Mouse (Mus musculus) midbrain, embryonic 10.5 days (tissue): ENCODE data around the gene Gmcl1. TPM values are rescaled to one million over a fixed set of nuclear protein-coding genes. Genes with fewer than 3 reads are reported as not detected.
A peak's percentile ranks its signal among the peaks of the same experiment; 100 is the strongest.

Source experiments
- DNase-seq: peaks from one replicate; pipeline ENCODE4 v3.0.0-alpha.2; 2017; ENCODE audit warnings: low spot score
- H3K27ac ChIP-seq: fragments of 300-500 bp; sonication (generic); replicated peaks from 2 replicates; pipeline ENCODE4 v1.5.1; 2016; ENCODE audit warnings: mild to moderate bottlenecking
- H3K27me3 ChIP-seq: fragments of 300-500 bp; sonication (generic); 2 replicates; pipeline ENCODE4 v1.6.1; 2016; ENCODE audit warnings: low read depth, mild to moderate bottlenecking; ENCODE audit not compliant: poor library complexity, severe bottlenecking
- H3K36me3 ChIP-seq: fragments of 300-500 bp; sonication (generic); 2 replicates; pipeline ENCODE4 v1.6.1; 2016; ENCODE audit warnings: mild to moderate bottlenecking, moderate library complexity
- H3K4me1 ChIP-seq: fragments of 300-500 bp; sonication (generic); 2 replicates; pipeline ENCODE4 v1.6.1; 2016
- H3K4me3 ChIP-seq: fragments of 300-500 bp; sonication (generic); 2 replicates; pipeline ENCODE4 v1.5.1; 2016; ENCODE audit warnings: mild to moderate bottlenecking, moderate library complexity
- H3K9me3 ChIP-seq: fragments of 300-500 bp; sonication (generic); replicated peaks from 2 replicates; pipeline ENCODE4 v1.6.1; 2016; ENCODE audit warnings: mild to moderate bottlenecking
- WGBS: fragments of 180-500 bp; shearing (Covaris S2); methylation state at CpG from one replicate; pipeline ENCODE4 v1.1.7; 2016; 5-methylcytosine and 5-hydroxymethylcytosine counted together
- polyA plus RNA-seq: library from polyadenylated mRNA; unstranded; fragments of >200 nt; fragmentation: Nextera tagmentation; extraction: Ambion mirVana; gene quantifications from 2 replicates; pipeline ENCODE4 v1.2.1, GENCODE M21; 2016

Gene Gmcl1
- polyA plus RNA-seq, 1 experiment from 2014 or later: 33.9 TPM

DNA sequence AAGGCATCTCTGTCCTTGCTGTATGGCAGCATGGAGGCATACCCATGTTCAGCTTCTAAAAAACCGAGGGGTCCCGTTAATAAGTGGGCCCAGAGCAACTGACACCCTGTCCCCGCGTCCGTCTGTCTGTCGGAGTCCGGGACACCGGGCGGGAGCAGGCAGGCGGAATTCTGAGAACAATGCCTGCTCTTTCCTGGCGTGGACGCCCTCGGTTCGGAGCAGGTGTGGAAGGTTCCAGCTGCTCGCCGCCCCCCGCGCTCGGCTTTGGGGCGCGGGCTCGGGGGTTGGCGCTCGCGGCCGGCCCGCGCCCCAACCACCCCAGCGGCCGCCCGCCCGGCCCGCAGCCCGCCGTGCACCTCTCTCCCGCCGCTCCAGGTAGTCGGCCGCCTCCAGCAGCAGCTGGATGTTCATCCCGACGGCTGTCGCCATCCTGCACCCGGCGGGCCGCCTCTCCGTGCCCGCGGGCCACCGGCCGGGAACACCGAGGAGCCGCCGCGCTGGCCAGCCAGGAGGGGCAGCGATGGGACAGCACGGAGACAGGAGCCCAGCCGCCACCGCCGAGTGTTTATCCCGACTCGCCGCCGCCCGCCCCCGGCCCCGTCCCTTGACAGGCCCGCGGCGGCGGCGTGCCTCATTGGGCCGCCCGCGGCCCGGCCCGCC, 64.5 kb downstream of the Gmcl1 start, which contains the start of gene Mxd1:
Gene Mxd1 (minus strand): TSS at position 582 of the 660 bp plus-strand sequence.
- Histone ChIP-seq H3K4me1 (peaks cover 29% of the 10 kb centered on the region), H3K9me3 (no peaks in the 10 kb centered on the region), H3K4me3 (peak within 1 kb of the TSS; percentile 96), H3K36me3 (peaks cover 29% of the 10 kb centered on the region), H3K27me3 (no peaks in the 10 kb centered on the region), H3K27ac (peak within 1 kb of the TSS; percentile 84)
- DNase-seq: no peak
- under 1% methylated on average over 68 of the region's 76 CpGs for WGBS

GRCm38 (mm10) chr6:86667061-86667460, 66.1 kb downstream of the Gmcl1 start:
- WGBS: 94% methylated on average over 10 of the region's 10 CpGs
- H3K36me3 ChIP-seq: peaks cover 21% of the 10 kb centered on the region
- H3K27ac ChIP-seq: no peak overlapping the region
- H3K27me3 ChIP-seq: no peaks in the 10 kb centered on the region
- no peak overlapping the region; the same call in 1 of the 2 replicates for H3K4me3 ChIP-seq
- H3K9me3 ChIP-seq: no peaks in the 10 kb centered on the region
- H3K4me1 ChIP-seq: peaks cover 29% of the 10 kb centered on the region
- no peak for DNase-seq

- no peaks in the 10 kb centered on the region for H3K9me3 ChIP-seq
- H3K36me3 ChIP-seq: peaks cover 21% of the 10 kb centered on the region
- H3K27me3 ChIP-seq: no peaks in the 10 kb centered on the region
- no peak overlapping the region for H3K4me3 ChIP-seq
- H3K27ac ChIP-seq: no peak overlapping the region
- peaks cover 29% of the 10 kb centered on the region for H3K4me1 ChIP-seq
- WGBS: 88% methylated on average over 17 of the region's 17 CpGs
- no peak for DNase-seq
These were observed 67.4 kb downstream of the Gmcl1 start for GRCm38 (mm10) chr6:86665560-86666307.

GRCm38 (mm10) chr6:86665076-86665475, 68.1 kb downstream of the Gmcl1 start:
- H3K4me3 ChIP-seq: no peak overlapping the region
- no peaks in the 10 kb centered on the region for H3K27me3 ChIP-seq
- 83% methylated on average over 5 of the region's 5 CpGs for WGBS
- DNase-seq: no peak
- H3K9me3 ChIP-seq: no peaks in the 10 kb centered on the region
- H3K4me1 ChIP-seq: peaks cover 29% of the 10 kb centered on the region
- H3K27ac ChIP-seq: no peak overlapping the region
- peaks cover 21% of the 10 kb centered on the region for H3K36me3 ChIP-seq

DNA sequence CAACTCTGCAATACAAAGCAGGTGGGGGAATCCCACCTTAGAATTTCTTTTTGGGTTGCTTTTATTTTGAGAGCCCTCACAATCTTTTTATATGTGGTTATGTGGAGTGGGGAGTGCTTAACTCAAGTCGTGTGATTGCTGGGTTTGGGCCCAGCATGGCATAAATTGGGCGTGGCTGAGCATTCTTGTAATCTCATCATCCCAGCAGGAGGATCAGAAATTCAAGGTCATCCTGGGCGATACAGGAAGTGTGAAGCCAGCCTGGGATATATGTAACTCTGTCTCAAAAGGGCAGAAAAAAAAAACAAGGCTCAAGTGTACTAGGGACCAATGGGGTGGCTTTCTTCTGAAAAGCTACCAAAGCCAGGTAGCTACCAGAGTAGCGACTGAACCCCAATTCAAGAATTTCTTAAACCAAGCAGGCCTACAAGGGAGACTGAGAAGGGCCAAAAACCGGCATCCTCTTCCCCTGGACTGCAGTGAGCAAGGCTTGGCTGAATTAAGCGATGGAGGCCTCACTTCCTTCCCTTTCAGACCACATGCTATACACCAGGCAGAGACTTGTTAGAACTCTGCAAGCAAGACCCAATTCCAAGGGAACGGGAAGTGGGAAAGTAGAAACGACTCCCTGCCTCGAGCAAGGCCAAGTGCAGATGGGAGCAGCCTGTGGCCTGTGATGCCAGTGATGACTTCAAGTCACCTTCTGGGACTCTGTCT, 72.9 kb downstream of the Gmcl1 start:
- 81% methylated on average over 9 of the region's 9 CpGs for WGBS
- H3K4me1 ChIP-seq: no peaks in the 10 kb centered on the region
- H3K9me3 ChIP-seq: no peaks in the 10 kb centered on the region
- peaks cover 31% of the 10 kb centered on the region for H3K36me3 ChIP-seq
- no peaks in the 10 kb centered on the region for H3K27me3 ChIP-seq
- DNase-seq: no peak
- no peak overlapping the region for H3K4me3 ChIP-seq
- no peak overlapping the region for H3K27ac ChIP-seq

DNA sequence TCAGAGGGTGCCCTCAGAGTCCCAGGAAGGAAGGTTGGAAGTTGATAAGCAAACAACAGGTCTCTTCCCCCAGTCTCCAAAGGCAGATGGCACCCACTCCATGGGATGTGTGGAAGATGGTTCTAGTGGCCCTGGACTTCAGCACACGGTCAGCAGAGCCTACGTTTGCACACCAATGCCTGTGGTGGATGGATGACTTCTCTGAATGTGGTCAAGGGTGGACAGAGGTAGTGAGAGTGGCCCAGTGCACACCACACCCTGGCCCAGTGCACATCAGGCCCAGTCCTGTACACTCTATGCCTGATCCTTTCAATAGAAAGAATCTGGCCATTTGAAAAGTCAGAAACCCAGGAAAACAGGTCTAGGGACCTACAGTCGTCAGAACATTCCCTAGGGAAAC, 74.7 kb downstream of the Gmcl1 start:
- Histone ChIP-seq H3K27me3 (no peaks in the 10 kb centered on the region), H3K36me3 (peaks cover 31% of the 10 kb centered on the region), H3K9me3 (no peaks in the 10 kb centered on the region), H3K4me3 (no peak overlapping the region), H3K27ac (no peak overlapping the region), H3K4me1 (no peaks in the 10 kb centered on the region)
- WGBS: 92% methylated on average over 3 of the region's 3 CpGs
- DNase-seq: no peak

- 80% methylated on average over 9 of the region's 9 CpGs for WGBS
- Histone ChIP-seq H3K27ac (no peak overlapping the region), H3K4me3 (no peak overlapping the region), H3K36me3 (peaks cover 51% of the 10 kb centered on the region), H3K9me3 (no peaks in the 10 kb centered on the region), H3K4me1 (no peaks in the 10 kb centered on the region), H3K27me3 (no peaks in the 10 kb centered on the region)
- DNase-seq: no peak
These were observed 78.8 kb downstream of the Gmcl1 start for GRCm38 (mm10) chr6:86654270-86654916.

- no peak overlapping the region for H3K27ac ChIP-seq
- H3K36me3 ChIP-seq: peaks cover 55% of the 10 kb centered on the region
- DNase-seq: no peak
These were observed 80.2 kb downstream of the Gmcl1 start for GRCm38 (mm10) chr6:86653026-86653425.

GRCm38 (mm10) chr6:86646143-86646542, 87.0 kb downstream of the Gmcl1 start:
- Histone ChIP-seq H3K36me3 (peaks cover 32% of the 10 kb centered on the region), H3K27me3 (no peaks in the 10 kb centered on the region), H3K9me3 (no peaks in the 10 kb centered on the region), H3K4me1 (no peaks in the 10 kb centered on the region), H3K4me3 (no peak overlapping the region), H3K27ac (no peak overlapping the region)
- DNase-seq: no peak
- 80% methylated on average over 7 of the region's 7 CpGs for WGBS

More at GRCm38 (mm10) chr6:86653026-86653425, 80.2 kb downstream of the Gmcl1 start:
- no peaks in the 10 kb centered on the region for H3K9me3 ChIP-seq
- no peak overlapping the region for H3K4me3 ChIP-seq
- WGBS: 88% methylated on average over 6 of the region's 6 CpGs
- H3K4me1 ChIP-seq: no peaks in the 10 kb centered on the region
- H3K27me3 ChIP-seq: no peaks in the 10 kb centered on the region

DNA sequence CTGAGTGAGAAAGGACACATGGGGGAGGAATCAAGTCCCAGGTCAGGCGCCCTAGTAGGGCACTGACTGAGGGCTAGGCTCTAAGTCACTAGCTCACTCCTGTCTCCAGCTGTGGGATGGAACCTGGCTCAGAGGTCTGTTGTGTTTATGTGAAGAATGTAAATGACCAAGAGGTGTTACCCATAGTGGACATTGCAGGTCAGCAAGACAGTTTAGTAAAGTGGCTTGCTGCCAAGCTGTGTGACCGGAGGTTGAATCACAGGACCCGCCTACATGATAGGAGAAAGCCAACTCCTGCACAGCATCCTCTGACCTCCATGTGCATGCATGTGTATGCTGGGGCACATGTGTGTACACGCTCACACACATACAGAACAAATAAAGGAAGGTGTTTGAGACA, 87.6 kb downstream of the Gmcl1 start:
- Histone ChIP-seq H3K4me1 (no peaks in the 10 kb centered on the region), H3K9me3 (no peaks in the 10 kb centered on the region), H3K27me3 (no peaks in the 10 kb centered on the region), H3K36me3 (peaks cover 26% of the 10 kb centered on the region), H3K4me3 (no peak overlapping the region), H3K27ac (no peak overlapping the region)
- no peak for DNase-seq
- WGBS: 80% methylated on average over 4 of the region's 4 CpGs

- Histone ChIP-seq H3K4me1 (no peaks in the 10 kb centered on the region), H3K27ac (no peak overlapping the region), H3K27me3 (no peaks in the 10 kb centered on the region), H3K36me3 (peaks cover 19% of the 10 kb centered on the region), H3K4me3 (no peak overlapping the region), H3K9me3 (no peaks in the 10 kb centered on the region)
- no peak for DNase-seq
- 87% methylated on average over 3 of the region's 3 CpGs for WGBS
These were observed 88.3 kb downstream of the Gmcl1 start for GRCm38 (mm10) chr6:86644775-86645400.
